Mouse (Mus musculus) erythroblast, embryonic 14.5 days (primary cell): ENCODE data around the gene Ces4a. TPM values are rescaled to one million over a fixed set of nuclear protein-coding genes. Genes with fewer than 3 reads are reported as not detected.

Source experiments
- H3K27me3 ChIP-seq: 2 replicates; pipeline ENCODE4 v1.6.1; 2012; ENCODE audit warnings: inconsistent platforms; ENCODE audit not compliant: control insufficient read depth
- H3K36me3 ChIP-seq: 2 replicates; pipeline ENCODE4 v1.6.1; 2012; ENCODE audit warnings: mild to moderate bottlenecking, inconsistent platforms; ENCODE audit not compliant: control insufficient read depth
- H3K4me1 ChIP-seq: 2 replicates; pipeline ENCODE4 v1.6.1; 2012; ENCODE audit warnings: inconsistent platforms; ENCODE audit not compliant: control insufficient read depth
- H3K4me3 ChIP-seq: replicated peaks from 2 replicates; pipeline ENCODE3; 2012; ENCODE audit warnings: moderate library complexity, mild to moderate bottlenecking, inconsistent platforms
- H3K9me3 ChIP-seq: 2 replicates; pipeline ENCODE4 v1.6.1; 2012; ENCODE audit warnings: low read length, inconsistent platforms, mixed read lengths; ENCODE audit not compliant: control insufficient read depth
- GATA1 ChIP-seq: IDR thresholded peaks from 2 replicates; pipeline ENCODE4 v1.6.1; 2012; ENCODE audit warnings: low read length, inconsistent platforms, mixed read lengths
- TAL1 ChIP-seq: IDR thresholded peaks from 3 replicates; pipeline ENCODE4 v1.6.1; 2012; ENCODE audit warnings: low read length, inconsistent platforms, mixed read lengths
- polyA plus RNA-seq: library from polyadenylated mRNA; stranded (reverse); fragments of >175 nt; gene quantifications from 2 replicates; pipeline ENCODE4 v1.2.3, GENCODE M21; 2012

The Ces4a gene
- polyA plus RNA-seq, 1 experiment = not detected

DNA sequence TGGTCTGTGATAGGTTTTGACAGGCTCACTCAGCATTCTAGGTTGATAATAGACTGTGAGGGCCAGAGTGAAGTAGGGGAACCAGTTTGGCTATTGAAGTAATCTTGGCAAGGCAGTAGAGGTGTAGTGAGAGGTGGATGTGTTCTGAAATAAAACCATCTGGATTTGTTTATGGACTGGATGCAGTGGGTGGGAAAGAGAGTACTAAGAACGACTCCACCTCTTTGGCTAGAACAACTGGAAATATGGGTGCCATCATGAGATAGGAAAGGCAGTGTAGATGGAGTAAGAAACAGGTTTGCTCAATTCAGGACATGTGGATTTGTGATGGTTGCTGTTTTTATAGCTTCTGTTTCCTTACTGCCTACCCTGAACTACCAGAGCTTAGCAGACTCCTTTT, 50.6 kb downstream of the Ces4a start:
- H3K9me3 ChIP-seq = no peaks in the 10 kb centered on the region
- no peak for TF ChIP-seq GATA1
- TF ChIP-seq TAL1 = no peak
- no peaks in the 10 kb centered on the region for H3K27me3 ChIP-seq
- H3K4me3 ChIP-seq = no peak overlapping the region
- no peaks in the 10 kb centered on the region for H3K4me1 ChIP-seq
- H3K36me3 ChIP-seq = no peaks in the 10 kb centered on the region

GRCm38 (mm10) chr8:105186467-105187005, 54.9 kb downstream of the Ces4a start:
- no peak for TF ChIP-seq TAL1
- TF ChIP-seq GATA1 = no peak
- Histone ChIP-seq H3K4me1 (no peaks in the 10 kb centered on the region), H3K36me3 (no peaks in the 10 kb centered on the region), H3K9me3 (no peaks in the 10 kb centered on the region), H3K27me3 (no peaks in the 10 kb centered on the region), H3K4me3 (no peak overlapping the region)

DNA sequence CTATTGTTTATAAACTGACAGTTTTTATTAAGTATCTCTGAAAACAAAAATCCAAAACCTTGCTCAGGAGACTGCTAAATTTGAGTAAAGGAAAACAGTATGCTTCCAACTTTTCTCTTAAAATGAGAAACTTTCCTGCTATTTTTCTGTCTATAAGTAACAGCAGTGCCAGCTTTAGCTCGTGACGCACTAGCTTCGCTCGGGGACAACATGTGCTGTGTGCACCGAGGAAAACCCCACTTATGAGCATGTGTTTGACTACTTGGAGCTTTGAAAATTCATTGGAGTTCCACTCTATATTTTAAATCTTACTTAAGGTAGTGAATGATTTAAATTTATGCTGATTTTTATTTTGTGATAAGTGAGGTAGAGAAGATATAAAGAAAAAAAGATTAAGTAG, 60.6 kb downstream of the Ces4a start:
- Histone ChIP-seq H3K27me3 (no peaks in the 10 kb centered on the region), H3K4me3 (no peak overlapping the region), H3K36me3 (no peaks in the 10 kb centered on the region), H3K9me3 (no peaks in the 10 kb centered on the region), H3K4me1 (no peaks in the 10 kb centered on the region)
- TF ChIP-seq TAL1 (no peak), GATA1 (no peak)

Other genes with a start within 250 kb of the Ces4a start
- gene Ces2e, start 205.5 kb upstream of the Ces4a start, polyA plus RNA-seq = not detected in 2 replicates
- not detected in 2 replicates for gene Ces2f, start 184.4 kb upstream of the Ces4a start, polyA plus RNA-seq
- 1.3 and 1.7 TPM in 2 replicates for gene Ces2g, start 170.1 kb upstream of the Ces4a start, polyA plus RNA-seq
- not detected in 2 replicates for gene Ces2h, start 130.9 kb upstream of the Ces4a start, polyA plus RNA-seq
- not detected in 2 replicates for gene Ces3a, start 83.2 kb upstream of the Ces4a start, polyA plus RNA-seq
- gene Ces3b, start 48.0 kb upstream of the Ces4a start, polyA plus RNA-seq = not detected in 2 replicates
- 0.06 and 0.11 TPM in 2 replicates for gene Cbfb, start 38.9 kb downstream of the Ces4a start, polyA plus RNA-seq
- gene D230025D16Rik, start 93.3 kb downstream of the Ces4a start, polyA plus RNA-seq = 0.63 and 1.3 TPM in 2 replicates
- gene B3gnt9, start 123.4 kb downstream of the Ces4a start, polyA plus RNA-seq = 0.74 and 1.0 TPM in 2 replicates
- gene Tradd, start 132.8 kb downstream of the Ces4a start, polyA plus RNA-seq = 1.7 and 2.0 TPM in 2 replicates
- 0.10 and 0.27 TPM in 2 replicates for gene Fbxl8, start 132.8 kb downstream of the Ces4a start, polyA plus RNA-seq
- not detected in 2 replicates for gene Hsf4, start 138.0 kb downstream of the Ces4a start, polyA plus RNA-seq
- gene Nol3, start 144.3 kb downstream of the Ces4a start, polyA plus RNA-seq = not detected in 2 replicates
- 0.01 and 0.09 TPM in 2 replicates for gene 4931428F04Rik, start 158.1 kb downstream of the Ces4a start, polyA plus RNA-seq
- gene Exoc3l, start 164.3 kb downstream of the Ces4a start, polyA plus RNA-seq = 1.6 and 1.7 TPM in 2 replicates
- 30.0 and 45.9 TPM in 2 replicates for gene E2f4, start 165.9 kb downstream of the Ces4a start, polyA plus RNA-seq
- 0.97 and 1.1 TPM in 2 replicates for gene Elmo3, start 173.8 kb downstream of the Ces4a start, polyA plus RNA-seq
- gene Lrrc29, start 194.5 kb downstream of the Ces4a start, polyA plus RNA-seq = 2.5 and 3.1 TPM in 2 replicates
- gene Tmem208, start 194.6 kb downstream of the Ces4a start, polyA plus RNA-seq = 3.4 and 3.5 TPM in 2 replicates
- 0.19 and 0.21 TPM in 2 replicates for gene Fhod1, start 216.2 kb downstream of the Ces4a start, polyA plus RNA-seq
- gene Slc9a5, start 217.0 kb downstream of the Ces4a start, polyA plus RNA-seq = 0.02 TPM in 1 of 2 replicates, not detected in the other
- gene Plekhg4, start 241.5 kb downstream of the Ces4a start, polyA plus RNA-seq = not detected in 2 replicates